Mouse (Mus musculus) megakaryocyte progenitor cell, adult 5-6 weeks (primary cell): ENCODE data around the gene Olfr119. TPM values are rescaled to one million over a fixed set of nuclear protein-coding genes. Genes with fewer than 3 reads are reported as not detected.
"Not testable (repeated sequence)": the region's sequence is repeated elsewhere in the genome, so short reads cannot be mapped to it uniquely, and the experiment has no call there.

Experiments used
- ATAC-seq: replicated peaks from 2 replicates; pipeline ENCODE4 v1.8.0; 2016; ENCODE audit warnings: mild to moderate bottlenecking, moderate TSS enrichment, inconsistent platforms; ENCODE audit not compliant: poor library complexity
- total RNA-seq, 2 experiments: library from RNA; stranded (forward) in 1 of 2; stranded (reverse) in 1 of 2; fragments of 157-497, 149-512 nt in 1 of 2; fragments of 200-1000 nt in 1 of 2; gene quantifications; 2 replicates each; pipeline versions ENCODE4 v1.2.3 to v1.2.4; 2015 to 2017

The Olfr119 gene
- total RNA-seq (2015) = not detected in 2 replicates
- total RNA-seq (2017) = not detected in 2 replicates

DNA sequence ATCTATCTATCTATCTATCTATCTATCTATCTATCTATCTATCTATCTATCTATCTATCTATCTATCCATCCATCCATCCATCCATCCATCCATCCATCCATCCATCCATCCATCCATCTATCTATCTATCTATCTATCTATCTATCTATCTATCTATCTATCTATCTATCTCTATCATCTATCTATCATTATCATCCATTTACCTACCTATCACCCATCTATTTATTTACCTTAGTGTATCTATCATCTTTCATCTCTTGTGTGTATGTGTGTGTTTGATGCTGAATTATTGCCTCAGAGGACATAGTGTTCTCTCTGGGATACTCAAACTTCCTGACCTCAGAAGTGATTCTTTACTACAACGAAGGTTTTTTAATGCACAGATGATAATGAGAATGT lies at the start of gene Olfr119:
Gene Olfr119 (plus strand): TSS at position 301 of the 400 bp plus-strand sequence.
- ATAC-seq = not testable (repeated sequence)

DNA sequence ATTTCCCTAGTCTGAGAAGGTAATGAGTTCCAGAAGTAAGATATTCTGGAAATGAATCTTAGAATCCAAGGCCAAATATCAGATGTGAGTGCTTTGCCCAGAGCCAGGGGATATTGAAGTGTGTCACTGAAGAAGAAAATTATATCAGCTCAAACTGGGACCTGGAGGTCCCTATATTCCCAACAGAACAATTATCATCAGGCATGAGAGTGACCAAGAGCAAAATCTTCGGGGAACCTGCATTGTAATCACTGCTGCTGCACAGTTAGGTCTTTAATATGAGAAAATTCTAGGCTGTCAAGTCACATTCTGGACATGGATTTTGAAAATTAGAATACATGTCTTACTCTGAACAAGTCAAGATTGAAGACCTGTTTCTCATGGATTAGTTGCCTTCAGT lies 32.7 kb upstream of the Olfr119 start, which contains the start of gene Olfr117:
Gene Olfr117 (minus strand): TSS at position 101 of the 400 bp plus-strand sequence.
- ATAC-seq = no peak

DNA sequence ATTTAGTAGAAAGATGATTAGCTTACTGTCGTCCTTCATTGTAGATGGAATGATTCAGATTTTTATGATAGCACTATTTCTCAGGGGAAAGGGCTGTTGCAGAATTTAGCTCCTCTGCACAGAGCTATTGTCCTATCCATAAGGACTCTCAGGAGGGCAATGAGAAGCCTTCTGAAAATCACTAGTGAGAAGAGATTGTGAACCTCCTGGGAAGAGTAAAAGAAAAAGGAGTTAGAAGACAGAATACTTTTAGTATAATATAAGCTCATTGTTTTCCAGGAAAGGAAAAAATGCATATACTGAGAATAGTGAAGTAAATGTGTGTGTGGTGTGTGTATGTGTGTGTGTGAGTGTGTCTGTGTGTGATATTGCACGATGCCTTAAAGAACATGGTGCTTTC lies 29.7 kb upstream of the Olfr119 start, which contains the start of gene Olfr118:
Gene Olfr118 (plus strand): TSS at position 301 of the 400 bp plus-strand sequence.
- no peak for ATAC-seq

DNA sequence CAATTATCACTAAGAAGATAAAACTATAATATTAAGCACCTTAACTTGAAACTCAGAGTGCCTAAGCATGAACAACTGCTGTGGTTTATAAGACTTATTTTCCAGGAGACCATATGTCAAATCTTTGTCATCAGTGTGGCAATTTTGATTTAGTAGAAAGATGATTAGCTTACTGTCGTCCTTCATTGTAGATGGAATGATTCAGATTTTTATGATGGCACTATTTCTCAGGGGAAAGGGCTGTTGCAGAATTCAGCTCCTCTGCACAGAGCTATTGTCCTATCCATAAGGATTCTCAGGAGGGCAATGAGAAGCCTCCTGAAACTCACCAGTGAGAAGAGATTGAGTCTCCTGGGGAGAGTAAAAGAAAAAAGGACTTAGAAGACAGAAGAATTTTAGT lies 25.1 kb downstream of the Olfr119 start, which contains the start of gene Olfr120:
Gene Olfr120 (plus strand): TSS at position 301 of the 400 bp plus-strand sequence.
- ATAC-seq = no peak

DNA sequence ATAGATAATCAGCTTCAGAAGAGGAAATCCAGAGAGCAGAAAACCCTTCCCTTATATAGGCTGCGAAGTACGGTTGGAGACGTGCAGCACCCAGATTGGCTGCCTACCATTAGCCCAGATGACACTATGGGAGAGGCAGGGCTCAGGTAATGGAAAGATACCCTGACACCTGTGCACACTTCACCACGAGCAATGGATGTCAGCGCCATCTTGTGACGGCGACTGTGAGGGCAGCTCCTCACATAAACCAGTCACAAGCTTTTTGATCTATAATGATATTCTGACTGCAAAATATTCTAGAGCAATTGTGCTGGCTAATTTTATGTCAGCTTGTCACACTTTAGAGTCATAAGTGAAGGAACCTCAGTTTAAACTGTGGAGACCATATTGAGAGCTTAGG lies 41.7 kb downstream of the Olfr119 start:
- ATAC-seq = no peak

Other genes starting within 250 kb of the Olfr119 start
- not detected in 2 replicates for gene Olfr109, start 237.6 kb upstream of the Olfr119 start, total RNA-seq (2015)
- not detected in 2 replicates for gene Olfr109, start 237.6 kb upstream of the Olfr119 start, total RNA-seq (2017)
- gene H2-M2, start 213.0 kb upstream of the Olfr119 start, total RNA-seq (2015) = not detected in 2 replicates
- not detected in 2 replicates for gene H2-M2, start 213.0 kb upstream of the Olfr119 start, total RNA-seq (2017)
- gene Olfr110, start 204.1 kb upstream of the Olfr119 start, total RNA-seq (2015) = not detected in 2 replicates
- not detected in 2 replicates for gene Olfr110, start 204.1 kb upstream of the Olfr119 start, total RNA-seq (2017)
- not detected in 2 replicates for gene Olfr111, start 188.5 kb upstream of the Olfr119 start, total RNA-seq (2015)
- not detected in 2 replicates for gene Olfr111, start 188.5 kb upstream of the Olfr119 start, total RNA-seq (2017)
- not detected in 2 replicates for gene Olfr112, start 127.1 kb upstream of the Olfr119 start, total RNA-seq (2015)
- gene Olfr112, start 127.1 kb upstream of the Olfr119 start, total RNA-seq (2017) = not detected in 2 replicates
- not detected in 2 replicates for gene Olfr113, start 118.9 kb upstream of the Olfr119 start, total RNA-seq (2015)
- gene Olfr113, start 118.9 kb upstream of the Olfr119 start, total RNA-seq (2017) = not detected in 2 replicates
- not detected in 2 replicates for gene Olfr114, start 103.8 kb upstream of the Olfr119 start, total RNA-seq (2015)
- not detected in 2 replicates for gene Olfr114, start 103.8 kb upstream of the Olfr119 start, total RNA-seq (2017)
- gene Olfr115, start 69.5 kb upstream of the Olfr119 start, total RNA-seq (2015) = not detected in 2 replicates
- not detected in 2 replicates for gene Olfr115, start 69.5 kb upstream of the Olfr119 start, total RNA-seq (2017)
- not detected in 2 replicates for gene Olfr116, start 69.4 kb upstream of the Olfr119 start, total RNA-seq (2015)
- not detected in 2 replicates for gene Olfr116, start 69.4 kb upstream of the Olfr119 start, total RNA-seq (2017)
- not detected in 2 replicates for gene Olfr117, start 32.8 kb upstream of the Olfr119 start, total RNA-seq (2015)
- not detected in 2 replicates for gene Olfr117, start 32.8 kb upstream of the Olfr119 start, total RNA-seq (2017)
- not detected in 2 replicates for gene Olfr118, start 29.6 kb upstream of the Olfr119 start, total RNA-seq (2015)
- gene Olfr118, start 29.6 kb upstream of the Olfr119 start, total RNA-seq (2017) = not detected in 2 replicates
- gene Olfr120, start 25.2 kb downstream of the Olfr119 start, total RNA-seq (2015) = not detected in 2 replicates
- not detected in 2 replicates for gene Olfr120, start 25.2 kb downstream of the Olfr119 start, total RNA-seq (2017)
- not detected in 2 replicates for gene Olfr121, start 52.3 kb downstream of the Olfr119 start, total RNA-seq (2015)
- gene Olfr121, start 52.3 kb downstream of the Olfr119 start, total RNA-seq (2017) = not detected in 2 replicates
- not detected in 2 replicates for gene Olfr122, start 72.0 kb downstream of the Olfr119 start, total RNA-seq (2015)
- gene Olfr122, start 72.0 kb downstream of the Olfr119 start, total RNA-seq (2017) = not detected in 2 replicates
- not detected in 2 replicates for gene Olfr123, start 97.0 kb downstream of the Olfr119 start, total RNA-seq (2015)
- gene Olfr123, start 97.0 kb downstream of the Olfr119 start, total RNA-seq (2017) = not detected in 2 replicates
- gene Olfr124, start 103.3 kb downstream of the Olfr119 start, total RNA-seq (2015) = not detected in 2 replicates
- not detected in 2 replicates for gene Olfr124, start 103.3 kb downstream of the Olfr119 start, total RNA-seq (2017)
- gene Olfr125, start 136.4 kb downstream of the Olfr119 start, total RNA-seq (2015) = not detected in 2 replicates
- gene Olfr125, start 136.4 kb downstream of the Olfr119 start, total RNA-seq (2017) = not detected in 2 replicates
- not detected in 2 replicates for gene Olfr126, start 150.9 kb downstream of the Olfr119 start, total RNA-seq (2015)
- not detected in 2 replicates for gene Olfr126, start 150.9 kb downstream of the Olfr119 start, total RNA-seq (2017)
- not detected in 2 replicates for gene Olfr127, start 203.9 kb downstream of the Olfr119 start, total RNA-seq (2015)
- gene Olfr127, start 203.9 kb downstream of the Olfr119 start, total RNA-seq (2017) = not detected in 2 replicates
- not detected in 2 replicates for gene Olfr128, start 224.0 kb downstream of the Olfr119 start, total RNA-seq (2015)
- gene Olfr128, start 224.0 kb downstream of the Olfr119 start, total RNA-seq (2017) = not detected in 2 replicates